Mouse (Mus musculus) gastrocnemius, postnatal 36 days (tissue): ENCODE data around the gene Rab4a. TPM values are rescaled to one million over a fixed set of nuclear protein-coding genes. Genes with fewer than 3 reads are reported as not detected.
"Not testable (repeated sequence)": the region's sequence is repeated elsewhere in the genome, so short reads cannot be mapped to it uniquely, and the experiment has no call there.

Experiments
- DNase-seq, 2 experiments: peaks; one replicate each; pipeline ENCODE4 v3.0.0; 2022
- intact Hi-C: fragments of 180-260 bp; cut with DNase I; formaldehyde crosslinking; loops from one replicate; pipeline ENCODE4 v1.15.1; 2025
- total RNA-seq, 2 experiments: library from RNA; stranded (reverse); gene quantifications; 2 replicates each; pipeline ENCODE4 v1.2.3; 2021

Rab4a gene
- total RNA-seq, 2 experiments from 2014 or later = 10.5 to 11.7 TPM

DNA sequence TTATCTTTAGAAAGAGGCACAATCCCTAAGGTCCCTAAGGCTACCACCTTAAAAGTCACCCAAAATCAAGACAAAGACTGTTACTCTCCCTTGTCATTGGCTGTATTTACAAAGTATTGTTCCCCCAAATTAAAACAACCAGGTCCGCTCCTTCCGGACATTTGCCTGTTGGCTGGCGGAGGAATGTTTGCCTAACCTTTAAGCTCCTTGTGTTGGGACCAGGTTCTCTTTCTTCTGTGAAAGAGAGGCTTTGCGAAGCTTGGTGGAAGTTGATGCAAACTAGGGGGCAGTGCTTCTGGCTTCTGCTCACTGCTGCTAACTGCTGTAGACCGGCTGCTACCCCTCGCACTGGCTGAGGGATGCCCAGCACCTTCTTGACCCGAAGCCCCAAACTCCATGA is 2.9 kb downstream of the Rab4a start:
- intact Hi-C loops = no loop called here

DNA sequence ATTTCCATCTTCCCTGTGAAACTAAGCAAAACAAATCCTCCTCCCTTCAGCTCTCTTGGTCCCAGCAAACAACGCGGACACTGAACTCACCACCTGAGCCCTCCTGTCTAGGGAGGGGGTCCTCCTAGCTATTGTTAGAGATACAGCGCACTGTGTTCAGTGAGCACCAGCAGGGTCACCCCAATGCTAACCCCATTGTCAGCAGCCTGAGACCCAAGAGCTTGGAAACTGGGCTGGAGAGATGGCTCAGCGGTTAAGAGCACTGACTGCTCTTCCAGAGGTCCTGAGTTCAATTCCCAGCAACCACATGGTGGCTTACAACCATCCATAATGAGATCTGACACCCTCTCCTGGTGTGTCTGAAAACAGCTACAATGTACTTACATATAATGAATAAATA is 3.6 kb downstream of the Rab4a start:
- DNase-seq, intact Hi-C loops: not testable (repeated sequence)

More for the DNA sequence above, 2.9 kb downstream of the Rab4a start:
- no peak for DNase-seq

DNA sequence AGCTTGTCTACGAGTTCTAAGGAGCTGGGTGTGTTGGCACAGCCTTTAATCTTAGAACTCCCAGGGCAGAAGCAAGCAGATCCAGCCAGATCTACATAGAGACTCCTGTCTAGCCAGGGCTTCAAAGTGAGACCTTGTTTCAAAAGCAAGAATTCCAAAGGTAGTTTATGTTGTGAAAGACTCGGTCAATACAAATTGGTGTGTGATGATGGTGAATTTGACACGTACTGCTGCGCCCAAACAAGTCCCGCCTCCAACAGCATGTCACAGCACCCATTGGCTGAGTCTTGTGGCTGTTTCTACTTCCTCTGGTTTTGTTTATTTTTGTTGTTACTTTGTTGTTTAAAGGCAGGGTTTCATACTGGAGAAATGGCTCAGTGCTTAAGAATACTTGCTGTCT is 6.4 kb downstream of the Rab4a start:
- intact Hi-C loops = no loop called here
- DNase-seq = no peak

DNA sequence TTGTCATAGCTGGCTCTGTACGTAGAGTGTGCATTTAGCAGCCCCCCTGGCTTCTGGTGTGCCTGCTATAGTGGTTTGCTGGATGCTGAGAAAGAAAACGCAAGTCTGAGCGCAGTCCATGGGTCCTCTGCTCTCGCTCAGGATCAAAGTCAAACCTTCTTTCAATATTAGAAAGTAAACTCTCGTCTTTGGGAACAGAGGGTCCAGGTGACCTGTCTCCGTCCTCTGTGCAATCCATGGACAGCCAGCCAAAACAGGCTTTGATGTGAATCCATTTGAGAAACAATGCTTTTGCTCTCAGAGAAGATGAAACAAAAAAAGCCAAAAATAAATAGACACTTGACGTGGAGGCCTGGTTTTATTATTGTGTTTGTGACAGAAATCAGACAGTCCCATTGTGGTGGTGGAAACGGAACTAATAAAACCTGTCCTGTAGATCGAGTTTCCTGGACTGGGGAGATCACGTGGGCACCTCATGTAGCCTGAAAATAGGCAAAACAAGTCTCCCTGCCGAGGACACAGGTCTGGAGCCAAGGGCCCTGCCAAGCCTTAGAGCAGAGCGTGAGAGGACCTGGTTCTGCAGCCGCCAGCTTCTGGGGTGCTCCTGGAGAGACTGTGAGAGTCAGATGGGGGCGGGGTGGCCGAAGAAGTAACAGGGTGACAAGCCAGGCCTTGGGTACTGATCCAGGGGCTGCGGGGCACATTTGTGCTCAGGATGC is 7.5 kb downstream of the Rab4a start:
- no peak for DNase-seq

DNA sequence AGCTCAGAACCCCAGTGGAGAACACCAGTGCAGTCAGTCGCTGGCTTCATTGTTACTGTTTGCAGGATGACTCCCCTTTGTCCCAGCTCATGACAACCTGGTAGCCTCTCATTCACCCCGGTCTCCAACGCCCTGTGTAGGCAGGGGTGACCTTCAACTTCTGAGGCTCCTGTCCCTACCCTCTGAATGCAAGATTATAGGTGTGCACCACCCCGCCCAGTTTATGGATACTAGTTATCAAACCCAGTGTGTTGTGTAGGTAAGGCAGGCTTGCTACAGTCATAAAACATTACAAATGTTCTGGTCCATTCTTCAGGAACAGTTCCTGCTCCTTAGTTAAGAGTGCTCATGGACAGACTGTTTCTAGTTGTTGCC is 8.1 kb downstream of the Rab4a start:
- intact Hi-C loops = no loop called here
- DNase-seq = no peak

More for the DNA sequence above, 7.5 kb downstream of the Rab4a start:
- intact Hi-C loops = no loop called here

DNA sequence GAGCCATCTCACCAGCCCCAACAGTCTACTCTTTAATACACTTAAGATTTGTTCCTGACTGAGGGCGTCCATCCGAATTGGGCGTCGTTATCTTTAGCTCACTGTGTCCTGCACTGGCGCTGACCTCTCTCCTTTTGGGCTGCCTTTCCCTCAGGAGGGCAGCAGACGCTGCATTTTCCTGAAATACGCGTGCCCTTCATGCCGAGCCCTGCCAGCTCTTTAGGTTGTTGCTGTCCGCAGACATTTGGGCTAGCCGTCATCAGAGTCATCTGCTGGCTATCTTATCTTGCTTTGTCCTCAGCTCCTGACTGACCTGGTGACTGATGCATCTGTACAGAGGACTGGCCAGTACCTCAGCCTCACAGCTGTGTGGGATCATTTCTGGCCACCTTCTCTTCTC is 9.5 kb downstream of the Rab4a start:
- DNase-seq = no peak
- intact Hi-C loops = no loop called here

DNA sequence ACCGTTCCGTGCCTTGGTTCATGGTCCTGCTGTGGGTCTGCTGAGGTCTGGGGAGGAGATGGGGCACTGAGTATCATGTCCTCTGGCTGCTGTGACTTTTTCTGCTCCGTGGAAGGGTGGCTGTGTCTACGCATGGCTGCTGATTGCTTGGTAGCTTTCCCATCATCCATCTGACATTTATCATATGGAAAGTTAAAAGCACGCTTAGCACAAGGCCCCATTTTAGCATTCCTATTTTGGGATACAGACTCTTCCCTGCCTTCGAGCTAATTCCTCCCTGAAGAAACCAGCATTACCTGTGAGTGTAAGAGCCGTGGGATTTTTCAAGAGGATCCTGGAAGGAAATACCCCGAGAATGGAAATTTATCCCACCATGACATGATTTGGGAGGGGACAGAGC is 11.2 kb downstream of the Rab4a start:
- DNase-seq = no peak
- intact Hi-C loops = no loop called here

DNA sequence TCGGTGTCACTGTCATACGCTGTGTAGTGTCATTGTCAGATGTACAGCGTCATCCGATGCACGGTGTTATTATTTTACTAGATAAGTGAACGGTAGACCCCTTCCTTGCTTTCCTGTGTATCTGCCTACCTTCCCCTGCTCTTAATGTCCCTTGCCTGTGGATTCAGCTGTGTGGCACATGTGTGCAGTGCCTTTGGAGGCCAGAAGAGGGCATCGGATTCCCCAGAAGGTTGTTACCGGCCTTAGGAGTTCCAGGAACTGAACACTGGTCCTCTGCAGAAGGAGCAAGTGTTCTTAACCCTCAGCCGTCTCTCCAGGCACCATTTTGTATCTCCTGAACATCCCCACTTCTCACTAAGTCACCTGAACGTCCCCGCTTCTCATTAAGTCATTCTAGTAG is 12.0 kb downstream of the Rab4a start:
- intact Hi-C loops = no loop called here
- DNase-seq = no peak

DNA sequence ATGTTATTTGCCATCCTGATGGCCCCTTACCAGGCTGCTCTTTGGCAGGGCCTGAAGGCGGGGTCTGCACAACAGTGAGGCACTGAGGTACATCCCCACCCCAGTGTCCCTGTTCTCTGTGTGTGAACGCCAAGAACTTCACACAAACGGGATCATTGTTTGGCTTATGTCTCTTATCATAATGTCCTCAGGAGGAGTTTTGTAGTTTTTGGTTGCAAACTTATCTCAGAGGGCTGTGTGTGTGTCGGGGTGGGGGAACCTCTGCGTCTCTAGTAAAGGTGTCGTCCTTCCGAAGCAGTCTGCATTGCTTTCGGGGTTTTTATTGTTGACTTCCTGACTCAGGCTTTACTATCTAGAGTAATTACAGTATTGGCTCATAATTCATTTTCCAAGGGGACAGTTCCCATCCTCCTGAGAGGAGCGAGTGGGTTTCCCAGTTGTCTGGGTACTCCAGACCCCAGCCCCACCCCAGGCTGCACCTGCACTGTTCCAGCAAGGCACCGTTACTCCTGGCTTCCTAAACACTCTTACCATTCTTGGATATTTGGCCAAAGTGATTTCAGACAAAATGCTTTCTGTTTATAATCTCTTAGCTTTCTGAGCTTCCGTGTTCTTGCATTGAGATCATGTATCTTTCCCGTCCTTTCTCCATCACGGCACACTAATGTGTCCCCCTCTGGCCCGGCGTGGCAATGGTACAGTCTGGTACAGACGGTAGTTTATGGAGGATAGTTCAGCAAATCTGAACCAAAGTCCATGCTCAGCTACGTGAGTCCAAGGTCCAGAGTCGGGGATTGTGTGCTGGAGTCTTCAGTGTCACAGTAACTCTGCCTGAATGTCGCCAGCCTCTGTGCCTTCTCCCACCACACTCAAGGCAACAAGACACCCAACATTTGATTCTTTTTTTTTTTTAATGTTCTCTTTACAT is 14.2 kb downstream of the Rab4a start:
- intact Hi-C loops = no loop called here
- DNase-seq = no peak

DNA sequence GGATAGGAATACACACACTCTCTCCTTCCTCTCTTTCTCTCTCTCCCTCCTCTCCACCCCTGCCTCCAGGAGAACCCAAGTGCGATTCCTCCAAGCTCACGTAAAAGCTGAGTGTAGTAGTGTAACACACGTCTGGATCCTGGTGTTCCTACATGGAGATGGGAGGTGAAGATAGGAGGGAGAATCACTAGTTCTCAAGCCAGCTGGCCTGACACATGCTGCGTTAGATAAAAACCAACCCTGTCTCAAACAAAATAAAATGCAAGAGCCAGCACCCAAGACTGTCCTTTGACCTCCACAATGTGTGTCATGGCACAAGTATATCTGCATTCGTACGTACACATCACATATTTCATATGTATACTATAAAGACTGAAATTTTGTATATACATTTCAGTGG is 15.0 kb downstream of the Rab4a start:
- no peak for DNase-seq
- intact Hi-C loops = no loop called here

DNA sequence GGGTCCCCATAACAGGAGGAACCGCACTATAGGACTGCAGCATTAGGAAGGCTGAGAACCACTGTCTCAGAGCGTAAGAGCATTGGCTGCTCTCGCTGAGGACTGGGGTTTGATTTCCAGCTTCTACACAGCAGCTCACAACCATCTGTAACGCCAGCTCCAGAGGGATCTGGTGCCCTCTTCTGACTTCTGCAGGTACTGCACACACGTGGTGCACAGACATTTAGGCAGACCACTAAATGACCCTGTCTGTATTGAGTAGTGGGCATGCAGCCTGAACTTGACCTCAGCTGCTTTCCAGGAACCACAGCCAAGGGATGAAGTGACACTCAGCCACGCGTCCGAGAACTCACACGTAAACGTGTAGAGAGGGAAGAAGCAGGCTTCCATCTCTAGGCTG is 17.3 kb downstream of the Rab4a start:
- no peak for DNase-seq
- intact Hi-C loops = no loop called here

DNA sequence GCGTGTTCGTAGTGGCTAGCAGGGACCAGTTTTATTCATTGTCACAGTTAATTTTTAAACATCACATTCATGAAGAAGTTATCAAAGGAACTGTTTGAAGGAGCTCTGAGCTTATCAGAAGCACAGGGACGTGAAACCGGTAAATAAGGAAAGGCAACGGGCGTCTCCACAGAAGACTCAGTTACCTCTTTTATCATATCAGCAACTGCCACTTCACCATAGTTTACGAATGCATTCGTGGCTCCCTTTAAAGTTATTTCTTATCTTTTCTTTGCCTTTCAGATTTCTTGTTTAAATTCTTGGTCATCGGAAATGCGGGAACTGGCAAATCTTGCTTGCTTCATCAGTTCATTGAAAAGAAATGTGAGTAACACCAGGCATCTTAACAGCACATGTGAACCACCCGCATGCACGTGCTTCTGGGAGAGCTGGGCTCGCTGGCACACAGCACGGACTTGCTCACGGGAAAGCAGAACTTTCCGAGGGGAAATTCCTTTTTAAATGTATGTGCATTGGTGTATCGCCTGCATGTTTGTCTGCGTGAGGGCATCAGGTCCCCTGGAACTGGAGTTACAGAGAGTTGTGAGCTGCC is 17.8 kb downstream of the Rab4a start:
- DNase-seq = no peak
- intact Hi-C loops = no loop called here

DNA sequence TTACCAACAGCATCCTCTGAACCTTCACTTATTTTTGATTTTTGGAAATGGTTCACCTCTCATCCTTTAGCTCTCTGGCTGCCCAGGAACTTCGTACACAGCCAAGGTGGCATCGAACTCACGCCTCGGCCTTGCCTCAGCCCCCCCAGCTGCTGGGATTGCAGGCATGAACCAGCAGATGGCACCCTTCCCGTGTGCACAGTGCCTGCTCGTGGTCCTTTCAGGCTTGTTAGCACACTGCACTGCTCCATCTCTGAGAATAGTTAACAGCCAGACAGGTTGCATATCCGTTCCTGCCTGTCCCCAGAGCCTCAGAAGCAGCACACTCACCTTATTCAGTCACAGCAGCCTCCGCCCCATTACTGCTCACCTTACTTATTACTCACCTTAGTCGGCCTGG is 20.2 kb downstream of the Rab4a start:
- intact Hi-C loops = no loop called here
- DNase-seq = no peak

DNA sequence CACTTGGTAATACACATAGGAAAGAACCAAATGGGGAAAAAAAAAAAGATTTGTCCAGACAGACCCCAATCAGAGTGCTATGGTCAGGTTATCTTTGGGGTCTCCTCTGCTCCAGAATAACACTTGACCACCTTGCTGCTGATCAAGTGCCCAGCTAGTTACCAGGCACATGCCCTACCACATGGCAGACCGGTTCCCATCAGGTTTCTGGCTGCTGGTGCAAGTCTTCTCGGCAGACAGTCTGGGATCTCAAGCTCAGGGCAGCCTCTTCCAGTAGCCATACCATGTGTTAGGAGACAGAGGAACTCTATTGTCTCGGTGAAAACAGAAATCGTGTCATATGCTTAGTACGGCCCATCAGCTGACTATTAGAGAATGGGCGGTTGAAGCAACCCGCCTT is 21.0 kb downstream of the Rab4a start:
- no peak for DNase-seq
- intact Hi-C loops = no loop called here

DNA sequence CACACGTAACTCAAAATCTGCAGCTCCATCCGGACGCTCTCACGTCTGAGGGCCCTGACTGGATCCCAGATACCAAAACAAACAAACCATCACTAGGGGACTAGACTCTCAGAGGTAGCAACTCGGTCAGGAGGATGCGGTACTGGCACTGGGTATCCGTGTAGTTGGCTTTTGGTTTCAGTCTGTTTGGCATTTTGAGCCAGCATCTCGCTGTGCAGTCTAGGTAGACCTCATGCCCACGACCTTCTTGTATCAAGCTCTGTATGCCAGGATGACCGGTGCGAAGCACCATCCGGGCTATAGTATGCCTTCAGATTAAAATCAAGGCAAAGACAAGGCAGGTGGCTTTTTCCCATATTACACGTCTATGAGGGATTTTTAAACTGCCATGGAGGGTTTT is 21.7 kb downstream of the Rab4a start:
- DNase-seq = no peak
- intact Hi-C loops = no loop called here

DNA sequence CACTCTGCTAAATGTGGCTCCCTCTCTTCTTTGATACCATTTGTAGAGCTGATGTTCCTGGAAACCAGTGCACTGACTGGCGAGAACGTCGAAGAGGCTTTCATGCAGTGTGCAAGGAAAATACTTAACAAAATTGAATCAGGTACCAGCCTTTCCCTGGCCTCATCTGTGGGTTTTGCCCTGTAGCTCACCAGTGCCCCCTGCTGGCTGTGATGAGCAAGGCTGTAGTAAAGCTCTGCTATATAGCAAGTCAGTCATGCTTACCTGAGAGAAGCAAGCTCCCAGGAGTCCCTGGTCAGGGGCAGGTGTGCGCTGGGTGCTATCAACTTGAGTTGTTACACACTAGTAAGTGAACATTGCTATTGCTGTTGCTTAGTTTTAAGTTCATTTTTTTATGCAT is 27.0 kb downstream of the Rab4a start:
- intact Hi-C loops = loop anchor here (1.0 kb wide), 1 partner anchor 43 kb away; no protein-coding TSS in a partner anchor

DNA sequence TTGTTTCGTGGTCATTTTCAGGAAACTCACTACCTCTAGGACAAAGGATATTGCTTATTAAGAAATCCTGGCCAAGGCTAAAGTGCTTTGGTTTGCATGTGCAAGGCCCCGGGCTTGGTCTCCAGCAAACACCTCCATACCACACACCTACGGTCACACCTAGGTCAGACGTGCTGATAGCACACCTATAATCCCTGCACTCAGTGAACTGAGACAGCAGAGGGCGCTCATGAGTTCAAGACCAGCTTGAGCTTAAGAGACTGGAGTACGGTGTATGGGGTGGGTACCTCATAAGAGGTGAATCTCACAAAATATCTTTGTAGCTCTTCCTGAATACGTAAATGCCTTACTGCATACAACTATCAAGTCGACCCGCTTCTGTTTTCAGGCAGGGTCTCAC is 29.7 kb downstream of the Rab4a start:
- intact Hi-C loops = no loop called here
- DNase-seq = peak in 1 of 2 experiments; percentile 49

More for the DNA sequence above, 27.0 kb downstream of the Rab4a start:
- DNase-seq = peak; percentile 47 to 56

DNA sequence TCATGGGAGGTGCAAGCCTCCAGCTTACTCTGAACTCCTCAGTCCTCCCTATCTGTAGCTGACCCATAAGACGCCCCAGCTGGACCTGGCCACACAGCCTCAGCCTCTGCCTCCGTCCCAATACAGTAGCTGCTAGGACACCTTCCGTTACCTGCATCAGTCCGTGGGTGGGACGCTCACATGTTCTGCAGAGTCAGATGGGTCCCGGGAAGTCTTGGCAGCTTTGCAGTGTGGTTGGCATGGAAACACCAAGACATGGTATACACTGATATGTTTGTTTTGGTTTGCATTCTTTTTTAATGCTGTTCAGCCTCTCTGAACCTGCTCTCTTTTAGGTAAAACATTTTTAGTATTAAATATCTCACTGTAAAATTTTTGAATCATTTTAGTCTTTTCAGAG is 30.6 kb downstream of the Rab4a start:
- intact Hi-C loops = no loop called here
- no peak for DNase-seq

DNA sequence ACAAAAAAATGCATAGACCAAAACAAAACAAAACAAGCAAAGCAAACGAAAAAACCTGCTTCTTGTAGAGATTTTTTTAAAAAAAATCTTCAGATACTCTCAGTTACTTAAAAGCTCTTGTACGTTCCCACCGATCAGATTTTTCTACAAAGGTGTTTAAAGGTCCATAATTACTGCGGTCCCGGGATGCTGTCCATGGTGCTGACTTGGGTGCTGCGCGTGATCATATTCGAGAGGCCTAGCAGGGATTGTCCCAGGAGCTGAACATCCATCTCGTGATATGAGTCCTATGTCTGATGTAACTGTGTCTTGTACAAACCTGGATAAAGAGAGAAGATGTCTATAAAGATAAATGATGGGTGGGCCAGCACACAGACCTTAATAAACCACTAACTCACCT is 32.7 kb downstream of the Rab4a start:
- DNase-seq = no peak
- intact Hi-C loops = no loop called here

DNA sequence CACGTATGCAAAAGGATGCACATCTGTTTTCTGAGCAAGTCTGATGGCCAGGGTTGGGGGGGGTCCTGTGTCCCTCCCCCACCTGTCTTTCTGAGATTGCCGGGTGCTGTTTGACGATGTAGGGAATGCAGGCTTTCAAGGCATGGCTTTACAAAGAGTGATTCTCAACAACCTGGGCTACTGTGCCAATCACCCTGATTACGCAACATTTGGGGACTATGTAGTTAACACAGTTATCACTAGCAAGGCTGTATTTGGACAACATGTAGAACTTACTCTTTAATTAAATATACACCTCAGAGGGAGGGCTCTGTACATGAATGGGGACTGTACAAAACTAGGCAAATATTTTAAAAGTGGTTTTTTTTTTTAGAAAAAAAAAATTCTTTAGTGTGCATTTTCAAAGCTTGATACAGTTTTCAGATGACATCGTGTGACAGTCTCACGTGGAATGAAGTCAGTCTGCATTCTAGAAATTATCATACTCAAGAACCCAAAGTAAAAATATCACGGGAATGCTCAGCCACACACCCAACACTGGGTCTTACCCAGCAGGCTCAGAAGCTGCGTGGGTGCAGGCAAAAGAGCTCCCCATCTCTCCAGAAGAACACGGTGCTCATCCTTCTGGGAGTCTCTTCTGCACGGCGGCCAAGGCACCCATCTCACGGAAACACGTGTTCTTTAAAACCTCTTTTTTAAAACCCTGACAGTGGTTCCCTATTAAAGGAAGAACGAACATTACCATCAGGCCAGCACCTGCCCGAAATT is 35.0 kb downstream of the Rab4a start:
- intact Hi-C loops = no loop called here
- DNase-seq = no peak

DNA sequence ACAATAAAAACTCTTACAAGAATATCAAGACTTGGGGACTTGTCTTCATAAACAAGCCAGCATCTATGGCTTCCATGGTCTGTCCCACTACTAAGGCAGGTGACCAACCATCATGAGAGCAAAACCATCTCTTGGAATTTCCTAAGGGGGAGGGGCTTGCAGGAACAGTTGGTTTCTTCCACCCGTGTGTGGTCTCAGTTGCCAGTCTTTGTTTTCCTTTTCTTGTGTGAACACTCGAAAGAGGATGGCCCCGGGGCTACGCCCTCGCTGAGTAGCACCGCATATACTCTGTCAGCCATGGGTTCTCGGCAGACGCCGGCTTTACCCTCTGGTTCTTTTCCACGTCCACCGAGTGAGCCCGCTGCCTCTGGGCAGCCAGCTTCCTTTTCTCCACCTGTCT is 36.3 kb downstream of the Rab4a start:
- intact Hi-C loops = no loop called here
- DNase-seq = no peak
